Mouse (Mus musculus) kidney, adult 2 months (tissue): ENCODE measurements around the gene Rph3a.

Experiments used
- CTCF ChIP-seq: fragments of 200-500 bp; conservative IDR thresholded peaks from 2 replicates; pipeline ENCODE4 v1.5.1; 2011; ENCODE audit warnings: low read depth, mild to moderate bottlenecking, control low read depth, low read length, moderate library complexity, mixed read lengths; ENCODE audit not compliant: insufficient read depth, insufficient read length
- POLR2A ChIP-seq: fragments of 200-500 bp; IDR thresholded peaks from one replicate; pipeline ENCODE4 v1.6.1; 2011; ENCODE audit warnings: low read depth, low read length, control low read depth

GRCm38 (mm10) chr5:120898726-120899125, 111.2 kb downstream of the Rph3a start:
- no peak for TF ChIP-seq CTCF
- TF ChIP-seq POLR2A: no peak
